In the genomic region with DNA sequence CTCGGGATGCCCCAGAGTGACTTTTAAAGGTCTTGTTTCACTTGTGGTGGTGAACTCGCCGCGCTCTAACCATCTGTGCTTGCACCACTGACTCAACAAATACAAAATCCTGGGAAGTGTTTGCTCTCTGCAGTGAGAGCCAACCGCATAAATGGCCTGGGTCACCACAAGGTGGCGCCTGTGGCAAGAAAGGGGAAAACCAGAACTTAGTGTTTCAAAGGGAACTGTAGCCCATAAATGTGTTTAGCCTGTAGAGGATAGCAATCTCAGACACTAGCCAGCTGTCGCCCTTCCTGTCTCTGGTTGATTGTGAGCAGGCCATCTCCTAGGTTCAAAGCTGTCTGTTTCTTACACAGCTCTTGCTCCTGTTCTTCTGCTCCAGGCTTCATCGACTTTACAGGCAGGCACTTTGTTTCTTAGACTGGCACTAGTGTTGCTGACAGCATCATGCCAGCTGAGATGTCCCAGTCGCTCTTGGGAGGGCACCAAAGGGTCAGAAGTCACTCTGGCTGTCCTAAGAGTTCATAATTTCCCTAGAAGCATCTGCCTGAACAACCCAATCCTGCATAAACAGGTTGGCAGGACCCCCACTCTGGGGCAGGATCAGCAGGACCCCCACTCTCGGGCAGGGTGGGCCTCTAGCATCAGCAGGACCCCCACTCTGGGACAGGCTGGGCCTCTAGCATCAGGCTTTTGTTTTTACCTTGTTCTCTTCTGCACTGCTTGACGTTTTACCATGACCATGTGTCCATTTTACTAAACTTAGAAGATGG, we compare ENCODE assay signal across 8 mouse cellular contexts. TPM values are rescaled to one million over a fixed set of nuclear protein-coding genes. Genes with fewer than 3 reads are reported as not detected.
A peak's percentile ranks its signal among the peaks of the same experiment; 100 is the strongest.
DNase-seq lines count a peak whose midpoint lies in the region; ATAC-seq lines count a peak whose summit lies in the region.

No protein-coding gene starts in this region.

- no peak overlapping the region for H3K27ac ChIP-seq in intestine, embryonic 16.5 days (ENCODE audit: low read length)
- H3K27ac ChIP-seq in midbrain, embryonic 12.5 days (replicated peaks): 0 out of 2 replicates have a peak overlapping the region, but pooled peaks have one; percentile 42

- no peaks in the 10 kb centered on the region for H3K4me1 ChIP-seq in intestine, embryonic 16.5 days (ENCODE audit: control insufficient read depth, insufficient read depth, low read length)
- H3K4me1 ChIP-seq in midbrain, embryonic 12.5 days: peaks cover 4% of the 10 kb centered on the region; the same call in 1 of the 2 replicates

- WGBS in intestine, embryonic 16.5 days: 40% methylated on average over 11 of the region's 11 CpGs
- WGBS in midbrain, embryonic 12.5 days: 56% methylated on average over 11 of the region's 11 CpGs

- H3K27me3 ChIP-seq in intestine, embryonic 16.5 days (replicated peaks; ENCODE audit: control insufficient read depth, insufficient read depth, low read length): no peaks in the 10 kb centered on the region
- H3K27me3 ChIP-seq in midbrain, embryonic 12.5 days: no peaks in the 10 kb centered on the region

- H3K4me3 ChIP-seq in intestine, embryonic 16.5 days (ENCODE audit: low read length): no peak overlapping the region
- no peak overlapping the region for H3K4me3 ChIP-seq in midbrain, embryonic 12.5 days

- ATAC-seq in intestine, embryonic 16.5 days: peak; percentile 88
- peak; percentile 80 for ATAC-seq in midbrain, embryonic 12.5 days (ENCODE audit: low FRiP score, low read depth)

- DNase-seq in adipocyte (ENCODE audit: low spot score): peak; percentile 89
- peak; percentile 79 for DNase-seq in embryo, embryonic 10.5 days (ENCODE audit: low spot score)
- DNase-seq in gastrocnemius, postnatal 4 days (ENCODE audit: low spot score in 2 of 2): peak; percentile 68 to 78
- DNase-seq in left cerebral cortex, postnatal 36 days (ENCODE audit: low spot score in 2 of 2): peak; percentile 71 to 75
- peak; percentile 45 for DNase-seq in skeletal muscle tissue, adult 2 months (ENCODE audit: low read depth, low spot score)
- peak; percentile 71 for DNase-seq in yolk sac, embryonic 10.5 days (ENCODE audit: low spot score)

- H3K36me3 ChIP-seq in intestine, embryonic 16.5 days (ENCODE audit: control insufficient read depth, insufficient read depth, low read length): peaks cover 5% of the 10 kb centered on the region
- H3K36me3 ChIP-seq in midbrain, embryonic 12.5 days: peaks cover 80% of the 10 kb centered on the region

- no peak overlapping the region for H3K4me2 ChIP-seq in intestine, embryonic 16.5 days (ENCODE audit: low read depth, low read length)
- no peak overlapping the region for H3K4me2 ChIP-seq in midbrain, embryonic 12.5 days (replicated peaks)

- H3K9me3 ChIP-seq in intestine, embryonic 16.5 days (ENCODE audit: control insufficient read depth, low read length): no peaks in the 10 kb centered on the region
- H3K9me3 ChIP-seq in midbrain, embryonic 12.5 days: no peaks in the 10 kb centered on the region

- intact Hi-C loops in left cerebral cortex, postnatal 36 days (cut with DNase I): loop anchor here (1.0 to 5.0 kb wide), 2 partner anchors 43 to 78 kb away; partner anchors contain the start of genes Napepld and Pmpcb

- no peak overlapping the region for H3K9ac ChIP-seq in intestine, embryonic 16.5 days (ENCODE audit: low read depth, low read length)
- H3K9ac ChIP-seq in midbrain, embryonic 12.5 days (replicated peaks): no peak overlapping the region

RNA-seq across cellular contexts. Expression of gene Armc10, which starts 13.2 kb away (rescaled TPM):
- total RNA-seq in gastrocnemius, postnatal 4 days (2021): 10 to 100 TPM; 12.6 to 12.8 TPM
- polyA plus RNA-seq in intestine, embryonic 16.5 days (2015; fragmentation: Nextera tagmentation; extraction: Ambion mirVana): 28.9 and 31.2 TPM in 2 replicates
- total RNA-seq in left cerebral cortex, postnatal 36 days (2021): 10 to 100 TPM; 18.6 to 23.6 TPM
- polyA plus RNA-seq in midbrain, embryonic 12.5 days (2016; fragmentation: Nextera tagmentation; extraction: Ambion mirVana): 79.1 and 81.3 TPM in 2 replicates

RNA-seq across cellular contexts. Expression of gene Fbxl13, which starts 13.4 kb away (rescaled TPM):
- total RNA-seq in gastrocnemius, postnatal 4 days (2021): under 1 TPM; 0.29 to 0.34 TPM
- polyA plus RNA-seq in intestine, embryonic 16.5 days (2015; fragmentation: Nextera tagmentation; extraction: Ambion mirVana): 0.09 and 0.15 TPM in 2 replicates
- total RNA-seq in left cerebral cortex, postnatal 36 days (2021): under 1 TPM; 0.29 to 0.44 TPM
- 0.21 and 0.40 TPM in 2 replicates for polyA plus RNA-seq in midbrain, embryonic 12.5 days (2016; fragmentation: Nextera tagmentation; extraction: Ambion mirVana)

RNA-seq across cellular contexts. Expression of gene Napepld, which starts 42.4 kb away (rescaled TPM):
- 1 to 10 TPM; 4.5 to 4.6 TPM for total RNA-seq in gastrocnemius, postnatal 4 days (2021)
- polyA plus RNA-seq in intestine, embryonic 16.5 days (2015; fragmentation: Nextera tagmentation; extraction: Ambion mirVana): 2.6 and 3.1 TPM in 2 replicates
- 10 to 100 TPM; 11.6 to 15.4 TPM for total RNA-seq in left cerebral cortex, postnatal 36 days (2021)
- polyA plus RNA-seq in midbrain, embryonic 12.5 days (2016; fragmentation: Nextera tagmentation; extraction: Ambion mirVana): 10.2 and 10.9 TPM in 2 replicates
